Mouse (Mus musculus) forebrain, embryonic 13.5 days (tissue): ENCODE measurements at regions not wholly inside any gene's neighbourhood (a gene's known extent, or its start where the extent isn't known, plus 50 kb on each side); places are given as distances from the start of the nearest gene placed in this dataset.

Experiments used
- ATAC-seq: fragments of 200-750 bp; cut with Nextera tagmentation; 2 replicates; pipeline ENCODE4 v1.8.0; 2017
- H3K27ac ChIP-seq: fragments of 300-500 bp; sonication (generic); 2 replicates; pipeline ENCODE4 v1.5.1; 2015; ENCODE audit warnings: inconsistent platforms, mild to moderate bottlenecking, moderate library complexity
- H3K27me3 ChIP-seq: fragments of 300-500 bp; sonication (generic); 2 replicates; pipeline ENCODE4 v1.6.1; 2015; ENCODE audit warnings: mild to moderate bottlenecking, inconsistent platforms
- H3K36me3 ChIP-seq: fragments of 300-500 bp; sonication (generic); 2 replicates; pipeline ENCODE4 v1.6.1; 2015; ENCODE audit warnings: mild to moderate bottlenecking, inconsistent platforms; ENCODE audit not compliant: poor library complexity, severe bottlenecking
- H3K4me1 ChIP-seq: fragments of 300-500 bp; sonication (generic); 2 replicates; pipeline ENCODE4 v1.6.1; 2015; ENCODE audit warnings: inconsistent platforms
- H3K4me2 ChIP-seq: fragments of 300-500 bp; sonication (generic); 2 replicates; pipeline ENCODE4 v1.6.1; 2015; ENCODE audit warnings: inconsistent platforms, mild to moderate bottlenecking, moderate library complexity
- H3K4me3 ChIP-seq: fragments of 300-500 bp; sonication (generic); 2 replicates; pipeline ENCODE4 v1.5.1; 2015; ENCODE audit warnings: mild to moderate bottlenecking, inconsistent platforms
- H3K9ac ChIP-seq: fragments of 300-500 bp; sonication (generic); 2 replicates; pipeline ENCODE4 v1.6.1; 2015; ENCODE audit warnings: mild to moderate bottlenecking, inconsistent platforms
- H3K9me3 ChIP-seq: fragments of 300-500 bp; sonication (generic); replicated peaks from 2 replicates; pipeline ENCODE4 v1.6.1; 2016; ENCODE audit warnings: inconsistent platforms
- whole genome bisulfite sequencing: fragments of 180-500 bp; shearing (Covaris S2); methylation state at CpG from one replicate; pipeline ENCODE4 v1.1.7; 2015; 5-methylcytosine and 5-hydroxymethylcytosine counted together

DNA sequence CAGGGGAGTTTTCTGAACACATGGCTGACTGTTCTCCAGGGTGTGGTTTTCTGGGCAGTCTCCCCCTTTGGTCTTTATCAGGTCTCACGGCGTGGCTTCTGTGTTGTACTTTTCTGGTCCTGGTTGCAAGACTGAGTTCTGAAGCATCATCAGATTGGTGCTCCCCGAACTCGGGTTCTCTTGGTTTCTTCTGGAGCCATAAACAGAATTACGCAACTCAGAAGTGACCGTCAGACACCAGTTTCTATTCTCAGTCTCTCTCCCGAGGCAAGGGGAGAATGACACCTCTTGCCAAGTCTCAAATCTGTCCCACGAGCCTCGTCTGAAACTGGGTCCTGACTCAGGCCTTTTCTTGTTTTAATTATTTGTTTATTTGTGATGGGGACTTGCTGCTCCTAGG is 123.1 kb downstream of the Gas1 start:
- no peak overlapping the region for H3K27ac ChIP-seq

DNA sequence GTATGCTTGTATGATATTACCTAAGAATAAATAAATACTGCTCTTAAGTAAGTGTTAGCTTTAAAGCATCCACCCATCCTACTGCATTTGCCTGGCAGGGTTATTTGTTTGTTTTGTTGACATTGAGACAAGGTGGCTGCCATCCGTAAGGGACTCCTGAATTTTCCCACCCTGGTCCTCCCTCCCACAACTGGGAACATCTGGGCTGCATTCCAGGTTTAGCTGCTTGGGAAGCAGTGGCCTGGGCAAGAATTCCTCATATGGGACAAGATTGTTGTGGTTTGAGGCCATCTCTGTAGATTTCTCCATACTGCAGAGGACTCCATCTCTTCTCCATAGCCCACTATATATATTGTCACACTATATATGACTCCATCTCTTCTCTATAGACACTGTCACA is 125.3 kb downstream of the Gas1 start:
- Histone ChIP-seq H3K27me3 (no peaks in the 10 kb centered on the region), H3K9ac (no peak overlapping the region), H3K4me3 (no peak overlapping the region), H3K4me2 (no peak overlapping the region), H3K27ac (peak overlapping the region; percentile 67), H3K4me1 (peaks cover 54% of the 10 kb centered on the region), H3K9me3 (no peaks in the 10 kb centered on the region), H3K36me3 (no peaks in the 10 kb centered on the region)
- 71% methylated on average over 1 of the region's 1 CpGs for WGBS
- no peak for ATAC-seq

More for the DNA sequence above, 123.1 kb downstream of the Gas1 start:
- H3K4me2 ChIP-seq = no peak overlapping the region
- H3K27me3 ChIP-seq = no peaks in the 10 kb centered on the region
- peaks cover 44% of the 10 kb centered on the region for H3K4me1 ChIP-seq
- no peak for ATAC-seq
- H3K36me3 ChIP-seq = no peaks in the 10 kb centered on the region
- no peaks in the 10 kb centered on the region for H3K9me3 ChIP-seq
- no peak overlapping the region for H3K9ac ChIP-seq
- WGBS = 76% methylated on average over 9 of the region's 9 CpGs
- H3K4me3 ChIP-seq = no peak overlapping the region

GRCm38 (mm10) chr13:60050799-60051580 is 126.2 kb downstream of the Gas1 start:
- WGBS = 15% methylated on average over 9 of the region's 9 CpGs
- H3K27ac ChIP-seq = peak overlapping the region; percentile 67
- no peaks in the 10 kb centered on the region for H3K36me3 ChIP-seq
- peaks cover 62% of the 10 kb centered on the region for H3K4me1 ChIP-seq
- no peak overlapping the region for H3K9ac ChIP-seq
- no peak overlapping the region for H3K4me2 ChIP-seq
- no peaks in the 10 kb centered on the region for H3K9me3 ChIP-seq
- peak; percentile 93 for ATAC-seq
- H3K4me3 ChIP-seq = no peak overlapping the region
- no peaks in the 10 kb centered on the region for H3K27me3 ChIP-seq

GRCm38 (mm10) chr13:60049703-60050102 is 127.5 kb downstream of the Gas1 start:
- Histone ChIP-seq H3K4me1 (peaks cover 75% of the 10 kb centered on the region), H3K9ac (no peak overlapping the region), H3K4me3 (no peak overlapping the region), H3K4me2 (no peak overlapping the region), H3K27me3 (no peaks in the 10 kb centered on the region), H3K27ac (peak overlapping the region; percentile 65), H3K36me3 (no peaks in the 10 kb centered on the region), H3K9me3 (no peaks in the 10 kb centered on the region)
- 57% methylated on average over 3 of the region's 3 CpGs for WGBS
- ATAC-seq = no peak

DNA sequence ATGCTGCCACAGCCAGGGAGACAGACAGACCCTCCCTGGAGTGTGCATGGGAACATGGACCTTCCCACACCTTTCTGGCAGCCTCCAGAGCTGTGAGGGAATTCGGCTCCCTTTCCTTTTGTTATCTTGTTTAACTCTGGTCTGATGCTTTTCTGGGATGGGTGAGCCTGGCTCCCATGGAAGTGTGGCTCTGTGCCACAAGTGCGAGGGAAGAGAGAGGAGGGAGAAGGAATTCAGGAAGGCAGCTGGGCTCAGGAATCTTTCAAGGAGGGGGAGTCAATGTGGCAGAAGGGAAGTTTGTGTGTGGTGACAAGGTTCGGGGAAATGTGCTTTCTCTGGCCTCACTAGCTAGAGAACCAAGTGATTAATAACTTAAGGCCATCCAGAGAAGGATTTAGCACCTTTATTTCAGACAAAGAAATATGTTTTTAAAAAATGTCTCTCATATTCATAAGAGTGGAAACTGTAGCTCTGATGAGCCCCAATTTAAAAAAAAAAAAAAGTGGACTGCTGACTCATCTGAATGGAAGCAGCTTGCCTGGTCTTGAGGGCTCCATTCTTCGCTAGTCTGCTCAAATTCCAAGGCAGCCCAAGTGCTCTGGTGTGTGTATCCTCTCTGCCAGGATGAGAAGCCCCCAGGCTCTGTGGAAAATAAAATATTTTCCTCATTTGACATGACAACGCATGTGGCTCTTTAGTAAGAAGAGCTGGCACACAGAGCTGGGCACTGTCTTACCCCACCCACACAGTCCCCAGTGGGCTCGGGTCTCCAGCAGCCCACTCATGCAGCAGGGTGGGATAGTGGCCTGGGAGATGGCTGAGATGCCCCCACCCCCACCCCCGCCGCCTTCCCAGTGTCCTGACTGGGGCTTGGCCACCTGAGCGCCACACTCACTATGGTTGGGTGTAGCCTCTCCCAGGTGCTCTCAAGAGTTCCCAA is 129.1 kb downstream of the Gas1 start:
- Histone ChIP-seq H3K4me1 (peaks cover 80% of the 10 kb centered on the region), H3K4me3 (no peak overlapping the region), H3K9me3 (no peaks in the 10 kb centered on the region), H3K36me3 (no peaks in the 10 kb centered on the region), H3K27me3 (no peaks in the 10 kb centered on the region), H3K27ac (peak overlapping the region; percentile 62), H3K9ac (no peak overlapping the region), H3K4me2 (no peak overlapping the region)
- WGBS = 51% methylated on average over 9 of the region's 9 CpGs
- ATAC-seq = peak; percentile 11

DNA sequence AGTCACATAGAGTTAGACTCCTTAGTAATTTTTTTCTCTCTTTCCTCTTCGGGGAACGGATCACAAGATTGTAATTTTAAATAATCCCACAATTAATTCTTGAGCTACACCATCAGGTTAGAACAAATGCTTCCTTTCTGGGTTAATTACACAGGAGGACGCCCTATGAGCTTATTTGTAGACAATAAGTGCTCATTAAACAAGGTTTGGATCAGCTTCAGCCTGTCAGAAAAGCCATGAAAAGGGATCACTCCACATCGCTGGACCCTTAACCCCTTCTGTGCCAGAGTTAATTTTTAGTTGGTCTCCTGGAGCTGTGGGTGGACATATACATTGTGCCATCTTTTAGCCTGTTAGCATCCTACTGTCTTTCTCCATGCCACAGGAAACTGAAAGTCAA is 131.4 kb downstream of the Gas1 start:
- no peak overlapping the region for H3K9ac ChIP-seq
- H3K4me3 ChIP-seq = no peak overlapping the region
- H3K36me3 ChIP-seq = no peaks in the 10 kb centered on the region
- no peaks in the 10 kb centered on the region for H3K27me3 ChIP-seq
- H3K4me2 ChIP-seq = no peak overlapping the region
- H3K9me3 ChIP-seq = no peaks in the 10 kb centered on the region
- 3% methylated on average over 4 of the region's 4 CpGs for WGBS
- H3K4me1 ChIP-seq = peaks cover 64% of the 10 kb centered on the region
- peak; percentile 46; the same call in 1 of the 2 replicates for ATAC-seq
- H3K27ac ChIP-seq = peak overlapping the region; percentile 62; the same call in 1 of the 2 replicates

- Histone ChIP-seq H3K27ac (peak overlapping the region; percentile 41), H3K4me3 (no peak overlapping the region), H3K9me3 (no peaks in the 10 kb centered on the region), H3K27me3 (no peaks in the 10 kb centered on the region), H3K9ac (no peak overlapping the region; the same call in 1 of the 2 replicates), H3K4me2 (peak overlapping the region; percentile 14; the same call in 1 of the 2 replicates), H3K36me3 (no peaks in the 10 kb centered on the region), H3K4me1 (peaks cover 56% of the 10 kb centered on the region)
- 22% methylated on average over 6 of the region's 6 CpGs for WGBS
- no peak for ATAC-seq
Observed at GRCm38 (mm10) chr13:60044876-60045275, 132.3 kb downstream of the Gas1 start.

DNA sequence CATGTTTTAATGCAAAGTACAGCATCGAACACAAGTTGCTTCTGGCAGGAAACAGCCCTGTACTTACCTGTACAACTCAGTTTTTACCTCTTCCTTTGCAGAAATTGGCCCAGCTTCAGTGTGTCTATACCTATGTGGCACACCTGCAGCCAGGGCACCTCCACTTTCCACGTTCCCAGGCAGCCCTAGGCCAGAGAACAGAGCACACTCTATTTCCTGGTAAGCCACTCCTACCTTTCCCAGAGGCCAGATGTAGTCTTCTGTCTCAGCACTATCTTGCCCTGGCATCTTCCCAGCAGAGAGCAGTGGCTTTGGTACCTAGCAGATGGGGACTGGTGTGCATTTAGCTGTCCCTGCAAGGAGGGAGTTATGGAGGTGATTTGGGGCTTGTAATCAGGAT is 134.7 kb downstream of the Gas1 start:
- ATAC-seq = no peak
- WGBS = 85% methylated on average over 2 of the region's 2 CpGs
- H3K4me1 ChIP-seq = peaks cover 31% of the 10 kb centered on the region

DNA sequence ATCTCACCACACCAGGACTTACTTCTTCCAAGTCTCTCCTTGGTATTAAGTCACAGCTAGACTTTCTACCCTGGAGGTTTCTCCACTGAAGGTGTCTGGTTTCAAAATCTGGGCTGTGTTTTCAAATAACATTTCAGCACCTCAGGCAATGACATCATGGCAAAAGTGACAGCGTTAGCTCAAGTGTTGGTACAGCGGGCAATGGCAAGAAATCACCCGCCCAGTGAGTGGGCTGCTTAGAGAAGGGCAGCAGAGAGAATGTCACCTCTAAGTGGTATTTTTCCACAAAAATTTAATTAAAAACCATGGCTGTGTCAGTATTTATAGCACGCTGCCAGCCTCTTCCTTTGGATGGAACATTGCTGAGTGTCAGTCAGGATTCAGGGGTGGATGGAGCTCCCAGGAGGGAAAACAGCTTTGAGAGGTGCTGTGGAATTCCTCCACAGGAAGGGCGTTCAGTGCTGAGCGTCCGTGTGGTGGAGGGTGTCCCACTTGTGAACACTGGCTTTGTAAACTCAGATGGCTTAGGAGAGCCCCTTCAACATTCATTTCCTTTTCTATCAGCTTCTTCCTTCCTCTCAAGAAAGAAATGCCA is 141.5 kb downstream of the Gas1 start:
- H3K27ac ChIP-seq = no peak overlapping the region
- WGBS = 93% methylated on average over 7 of the region's 7 CpGs
- ATAC-seq = no peak

More for the DNA sequence above, 134.7 kb downstream of the Gas1 start:
- Histone ChIP-seq H3K4me2 (no peak overlapping the region), H3K9me3 (no peaks in the 10 kb centered on the region), H3K36me3 (no peaks in the 10 kb centered on the region), H3K27me3 (no peaks in the 10 kb centered on the region), H3K27ac (no peak overlapping the region), H3K9ac (no peak overlapping the region), H3K4me3 (no peak overlapping the region)

DNA sequence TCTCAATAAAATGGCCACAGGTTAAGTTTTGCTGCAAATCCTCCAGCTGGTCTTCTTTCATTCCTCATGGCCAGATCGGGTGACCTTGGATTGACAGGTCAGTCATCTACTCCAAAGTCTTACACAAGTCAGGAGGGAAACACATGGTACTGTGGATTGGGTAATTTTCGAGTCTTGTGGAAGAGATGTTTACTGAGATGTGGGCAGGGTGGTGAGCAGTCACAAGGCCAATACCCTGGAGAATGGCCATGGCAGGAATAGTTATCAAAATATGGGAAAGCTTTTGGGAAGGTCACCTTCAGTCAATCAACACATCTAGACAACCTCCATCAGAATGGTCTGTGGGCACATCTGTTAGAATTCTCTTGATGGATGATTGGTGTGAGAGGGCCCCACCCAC is 144.0 kb downstream of the Gas1 start:
- WGBS = 91% methylated on average over 2 of the region's 2 CpGs

More for the DNA sequence above, 141.5 kb downstream of the Gas1 start:
- Histone ChIP-seq H3K9me3 (no peaks in the 10 kb centered on the region), H3K4me2 (no peak overlapping the region), H3K4me3 (no peak overlapping the region), H3K9ac (no peak overlapping the region), H3K27me3 (no peaks in the 10 kb centered on the region), H3K4me1 (no peaks in the 10 kb centered on the region), H3K36me3 (no peaks in the 10 kb centered on the region)

GRCm38 (mm10) chr13:60032586-60032985 is 144.6 kb downstream of the Gas1 start:
- ATAC-seq = no peak
- Histone ChIP-seq H3K4me2 (no peak overlapping the region), H3K4me3 (no peak overlapping the region), H3K27me3 (no peaks in the 10 kb centered on the region), H3K9me3 (no peaks in the 10 kb centered on the region), H3K4me1 (peaks cover 10% of the 10 kb centered on the region), H3K27ac (no peak overlapping the region), H3K36me3 (no peaks in the 10 kb centered on the region), H3K9ac (no peak overlapping the region)
- WGBS = 90% methylated on average over 5 of the region's 5 CpGs

More for the DNA sequence above, 144.0 kb downstream of the Gas1 start:
- H3K9ac ChIP-seq = no peak overlapping the region
- no peak for ATAC-seq
- H3K4me3 ChIP-seq = no peak overlapping the region
- H3K27me3 ChIP-seq = no peaks in the 10 kb centered on the region
- no peak overlapping the region for H3K27ac ChIP-seq
- no peaks in the 10 kb centered on the region for H3K36me3 ChIP-seq
- H3K9me3 ChIP-seq = no peaks in the 10 kb centered on the region
- H3K4me1 ChIP-seq = peaks cover 10% of the 10 kb centered on the region
- no peak overlapping the region for H3K4me2 ChIP-seq

DNA sequence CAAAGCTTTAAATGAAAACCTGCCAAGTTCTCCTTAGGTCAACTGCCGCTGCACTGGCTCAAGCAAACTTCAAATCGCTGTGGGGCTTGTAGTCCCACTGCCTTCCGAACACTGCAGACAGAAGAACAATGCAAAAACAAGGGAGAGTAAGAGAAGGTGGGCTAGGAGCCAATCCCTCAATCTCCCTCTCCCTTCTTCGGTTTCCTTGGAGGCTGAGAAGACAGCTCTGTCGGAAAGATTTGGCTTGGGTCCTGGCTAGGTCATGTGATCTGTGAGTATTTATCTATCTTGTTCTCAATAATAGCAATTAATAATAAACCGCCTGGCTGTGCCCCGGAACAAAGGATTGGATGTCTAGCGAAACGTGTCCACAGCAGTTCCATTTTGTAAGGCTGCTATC is 147.6 kb downstream of the Gas1 start:
- H3K9me3 ChIP-seq = no peaks in the 10 kb centered on the region
- H3K9ac ChIP-seq = no peak overlapping the region
- H3K4me2 ChIP-seq = no peak overlapping the region
- peaks cover 10% of the 10 kb centered on the region for H3K4me1 ChIP-seq
- no peaks in the 10 kb centered on the region for H3K27me3 ChIP-seq
- H3K4me3 ChIP-seq = no peak overlapping the region
- 0 out of 2 replicates have a peak overlapping the region, but pooled peaks have one; percentile 32 for H3K27ac ChIP-seq
- ATAC-seq = 0 out of 2 replicates have a peak, but pooled peaks have one; percentile 45
- H3K36me3 ChIP-seq = no peaks in the 10 kb centered on the region
- 55% methylated on average over 9 of the region's 9 CpGs for WGBS
